ENCODE assay signal across 8 mouse cellular contexts in genomic region chr8:123949686-123949986, GRCm38 (mm10). TPM values are rescaled to one million over a fixed set of nuclear protein-coding genes. Genes with fewer than 3 reads are reported as not detected.
DNase-seq lines count a peak whose midpoint lies in the region; ATAC-seq and TF ChIP-seq lines count a peak whose summit lies in the region.

No protein-coding gene starts in this region.

- TF ChIP-seq POLR2A in liver, adult 2 months (IDR thresholded peaks at IDR 0.05; ENCODE audit: extremely low read depth, insufficient read depth, low read length): no peak

- H3K79me2 ChIP-seq in liver, adult 2 months (ENCODE audit: control insufficient read depth, insufficient read depth, low read length): no peaks in the 10 kb centered on the region

- peak overlapping the region; percentile 99 for H3K4me3 ChIP-seq in liver, adult 2 months (ENCODE audit: insufficient read depth, low read depth, low read length)
- H3K4me3 ChIP-seq in embryonic facial prominence, embryonic 12.5 days: peak overlapping the region; percentile 89
- peak overlapping the region; percentile 100 for H3K4me3 ChIP-seq in intestine, embryonic 15.5 days (replicated peaks)
- peak overlapping the region; percentile 77 for H3K4me3 ChIP-seq in neural tube, embryonic 13.5 days

- no peaks in the 10 kb centered on the region for H3K27me3 ChIP-seq in liver, adult 2 months (ENCODE audit: control insufficient read depth, insufficient read depth, low read length)
- no peaks in the 10 kb centered on the region for H3K27me3 ChIP-seq in embryonic facial prominence, embryonic 12.5 days
- H3K27me3 ChIP-seq in intestine, embryonic 15.5 days (replicated peaks): no peaks in the 10 kb centered on the region
- H3K27me3 ChIP-seq in neural tube, embryonic 13.5 days: no peaks in the 10 kb centered on the region

- peak overlapping the region; percentile 90 for H3K4me2 ChIP-seq in embryonic facial prominence, embryonic 12.5 days (replicated peaks)
- H3K4me2 ChIP-seq in intestine, embryonic 15.5 days (replicated peaks): peak overlapping the region; percentile 94
- H3K4me2 ChIP-seq in neural tube, embryonic 13.5 days: peak overlapping the region; percentile 98

- H3K36me3 ChIP-seq in liver, adult 2 months (ENCODE audit: control insufficient read depth, insufficient read depth, low read length): peaks cover 22% of the 10 kb centered on the region; the same call in 1 of the 2 replicates
- H3K36me3 ChIP-seq in embryonic facial prominence, embryonic 12.5 days: peaks cover 30% of the 10 kb centered on the region
- H3K36me3 ChIP-seq in intestine, embryonic 15.5 days: peaks cover 9% of the 10 kb centered on the region
- H3K36me3 ChIP-seq in neural tube, embryonic 13.5 days: peaks cover 32% of the 10 kb centered on the region

- no peaks in the 10 kb centered on the region for H3K9me3 ChIP-seq in embryonic facial prominence, embryonic 12.5 days
- H3K9me3 ChIP-seq in intestine, embryonic 15.5 days: no peaks in the 10 kb centered on the region
- H3K9me3 ChIP-seq in neural tube, embryonic 13.5 days: no peaks in the 10 kb centered on the region

- H3K4me1 ChIP-seq in liver, adult 2 months (ENCODE audit: control insufficient read depth, insufficient read depth, low read length): peaks cover 4% of the 10 kb centered on the region
- H3K4me1 ChIP-seq in embryonic facial prominence, embryonic 12.5 days: peaks cover 6% of the 10 kb centered on the region
- H3K4me1 ChIP-seq in intestine, embryonic 15.5 days (replicated peaks): peaks cover 5% of the 10 kb centered on the region
- H3K4me1 ChIP-seq in neural tube, embryonic 13.5 days (replicated peaks): peaks cover 16% of the 10 kb centered on the region

- TF ChIP-seq CTCF in liver, adult 2 months (IDR thresholded peaks at IDR 0.05; ENCODE audit: low read depth, low read length): no peak

- 2% methylated on average over 10 of the region's 10 CpGs for WGBS in liver, adult 2 months
- WGBS in embryonic facial prominence, embryonic 12.5 days: 6% methylated on average over 10 of the region's 10 CpGs
- WGBS in intestine, embryonic 15.5 days: 2% methylated on average over 10 of the region's 10 CpGs
- 4% methylated on average over 10 of the region's 10 CpGs for WGBS in neural tube, embryonic 13.5 days

- H3K9ac ChIP-seq in liver, adult 2 months (ENCODE audit: low read depth, low read length): peak overlapping the region; percentile 90
- H3K9ac ChIP-seq in embryonic facial prominence, embryonic 12.5 days: peak overlapping the region; percentile 81
- peak overlapping the region; percentile 89 for H3K9ac ChIP-seq in intestine, embryonic 15.5 days
- peak overlapping the region; percentile 91 for H3K9ac ChIP-seq in neural tube, embryonic 13.5 days

- no peak for DNase-seq in liver, adult 2 months (ENCODE audit: extremely low read depth, low read depth, low spot score)
- no peak for DNase-seq in liver
- DNase-seq in urinary bladder, adult 18-20 months (ENCODE audit: low spot score in 2 of 2): no peak
- no peak for DNase-seq in spleen, postnatal 4 days (ENCODE audit: low spot score in 2 of 2)
- no peak for DNase-seq in spleen, postnatal 14 days (ENCODE audit: low spot score in 2 of 2)

- peak overlapping the region; percentile 72 for H3K27ac ChIP-seq in liver, adult 2 months (replicated peaks; ENCODE audit: insufficient read depth, low read depth, low read length)
- peak overlapping the region; percentile 85 for H3K27ac ChIP-seq in embryonic facial prominence, embryonic 12.5 days
- H3K27ac ChIP-seq in intestine, embryonic 15.5 days: peak overlapping the region; percentile 90
- peak overlapping the region; percentile 90 for H3K27ac ChIP-seq in neural tube, embryonic 13.5 days (replicated peaks)

- 0 out of 2 replicates have a peak, but pooled peaks have one; percentile 30 for ATAC-seq in embryonic facial prominence, embryonic 12.5 days (ENCODE audit: insufficient number of reproducible peaks, insufficient read depth, low FRiP score, low TSS enrichment)
- ATAC-seq in intestine, embryonic 15.5 days: peak; percentile 48
- ATAC-seq in neural tube, embryonic 13.5 days (ENCODE audit: low read depth): peak; percentile 28; the same call in 1 of the 2 replicates

RNA-seq across cellular contexts. Expression of gene Nup133, which starts 0.6 kb away (rescaled TPM):
- total RNA-seq in liver, adult 2 months (2014; rRNA removed): 5.4 and 7.1 TPM in 2 replicates
- polyA plus RNA-seq in liver, adult 2 months (2012; rRNA removed): 3.1 and 3.2 TPM in 2 replicates
- 45.3 and 52.0 TPM in 2 replicates for polyA plus RNA-seq in embryonic facial prominence, embryonic 12.5 days (2016; fragmentation: Nextera tagmentation; extraction: Ambion mirVana)
- polyA plus RNA-seq in intestine, embryonic 15.5 days (2015; fragmentation: Nextera tagmentation; extraction: Ambion mirVana): 29.4 and 34.0 TPM in 2 replicates
- polyA plus RNA-seq in neural tube, embryonic 13.5 days (2015; fragmentation: Nextera tagmentation; extraction: Ambion mirVana): 21.9 and 22.3 TPM in 2 replicates

RNA-seq across cellular contexts. Expression of gene Abcb10, which starts 33.3 kb away (rescaled TPM):
- 12.4 and 13.9 TPM in 2 replicates for total RNA-seq in liver, adult 2 months (2014; rRNA removed)
- 13.6 and 13.7 TPM in 2 replicates for polyA plus RNA-seq in liver, adult 2 months (2012; rRNA removed)
- 21.7 and 22.0 TPM in 2 replicates for polyA plus RNA-seq in embryonic facial prominence, embryonic 12.5 days (2016; fragmentation: Nextera tagmentation; extraction: Ambion mirVana)
- 21.9 and 22.3 TPM in 2 replicates for polyA plus RNA-seq in intestine, embryonic 15.5 days (2015; fragmentation: Nextera tagmentation; extraction: Ambion mirVana)
- polyA plus RNA-seq in neural tube, embryonic 13.5 days (2015; fragmentation: Nextera tagmentation; extraction: Ambion mirVana): 12.4 and 13.4 TPM in 2 replicates

RNA-seq across cellular contexts. Expression of gene Acta1, which starts 55.1 kb away (rescaled TPM):
- total RNA-seq in liver, adult 2 months (2014; rRNA removed): 16.6 TPM in 1 of 2 replicates, not detected in the other
- 0.11 and 0.24 TPM in 2 replicates for polyA plus RNA-seq in liver, adult 2 months (2012; rRNA removed)
- 53.1 and 82.4 TPM in 2 replicates for polyA plus RNA-seq in embryonic facial prominence, embryonic 12.5 days (2016; fragmentation: Nextera tagmentation; extraction: Ambion mirVana)
- 6.3 and 22.2 TPM in 2 replicates for polyA plus RNA-seq in intestine, embryonic 15.5 days (2015; fragmentation: Nextera tagmentation; extraction: Ambion mirVana)
- 26.0 and 60.5 TPM in 2 replicates for polyA plus RNA-seq in neural tube, embryonic 13.5 days (2015; fragmentation: Nextera tagmentation; extraction: Ambion mirVana)
